Mouse (Mus musculus): ENCODE data around the gene Stx1a. TPM values are rescaled to one million over a fixed set of nuclear protein-coding genes. Genes with fewer than 3 reads are reported as not detected.
"Not testable (repeated sequence)": the region's sequence is repeated elsewhere in the genome, so short reads cannot be mapped to it uniquely, and the experiment has no call there.

Stx1a gene
- polyA plus RNA-seq, 1 experiment from 2014 or later, result 13.5 TPM

GRCm38 (mm10) chr5:135048539-135048938 lies 25.3 kb downstream of the Stx1a start:
- ATAC-seq (ENCODE audit: low FRiP score, low TSS enrichment), result no peak
- H3K27me3 ChIP-seq (ENCODE audit: control insufficient read depth, insufficient read depth, low read length), result no peaks in the 10 kb centered on the region
- 90% methylated on average over 5 of the region's 5 CpGs for WGBS
- H3K4me1 ChIP-seq (ENCODE audit: control insufficient read depth, insufficient read depth, low read length), result no peaks in the 10 kb centered on the region
- no peak overlapping the region for H3K9ac ChIP-seq (ENCODE audit: low read depth, low read length)
- peaks cover 42% of the 10 kb centered on the region for H3K36me3 ChIP-seq (ENCODE audit: control insufficient read depth, insufficient read depth, low read length)
- no peaks in the 10 kb centered on the region for H3K9me3 ChIP-seq (ENCODE audit: control insufficient read depth, low read length)
- no peak overlapping the region for H3K27ac ChIP-seq (ENCODE audit: low read depth, low read length)
- H3K4me2 ChIP-seq (replicated peaks; ENCODE audit: low read depth, low read length), result no peak overlapping the region
- no peak overlapping the region for H3K4me3 ChIP-seq (ENCODE audit: low read length)

GRCm38 (mm10) chr5:135049268-135049667 lies 26.0 kb downstream of the Stx1a start:
- H3K9me3 ChIP-seq (ENCODE audit: control insufficient read depth, low read length); H3K27me3 ChIP-seq (ENCODE audit: control insufficient read depth, insufficient read depth, low read length); H3K4me3 ChIP-seq (ENCODE audit: low read length); H3K9ac ChIP-seq (ENCODE audit: low read depth, low read length); H3K4me1 ChIP-seq (ENCODE audit: control insufficient read depth, insufficient read depth, low read length); H3K4me2 ChIP-seq (replicated peaks; ENCODE audit: low read depth, low read length); ATAC-seq (ENCODE audit: low FRiP score, low TSS enrichment); H3K27ac ChIP-seq (ENCODE audit: low read depth, low read length): not testable (repeated sequence)
- H3K36me3 ChIP-seq (ENCODE audit: control insufficient read depth, insufficient read depth, low read length), result peaks cover 50% of the 10 kb centered on the region
- WGBS, result 82% methylated on average over 6 of the region's 6 CpGs

GRCm38 (mm10) chr5:135053356-135053755 lies 30.1 kb downstream of the Stx1a start:
- no peak overlapping the region for H3K27ac ChIP-seq (ENCODE audit: low read depth, low read length)
- H3K36me3 ChIP-seq (ENCODE audit: control insufficient read depth, insufficient read depth, low read length), result peaks cover 63% of the 10 kb centered on the region
- no peak overlapping the region for H3K9ac ChIP-seq (ENCODE audit: low read depth, low read length)
- no peak for ATAC-seq (ENCODE audit: low FRiP score, low TSS enrichment)
- no peak overlapping the region for H3K4me3 ChIP-seq (ENCODE audit: low read length)
- H3K27me3 ChIP-seq (ENCODE audit: control insufficient read depth, insufficient read depth, low read length), result no peaks in the 10 kb centered on the region
- 97% methylated on average over 12 of the region's 12 CpGs for WGBS
- H3K4me2 ChIP-seq (replicated peaks; ENCODE audit: low read depth, low read length), result no peak overlapping the region
- H3K9me3 ChIP-seq (ENCODE audit: control insufficient read depth, low read length), result no peaks in the 10 kb centered on the region
- no peaks in the 10 kb centered on the region for H3K4me1 ChIP-seq (ENCODE audit: control insufficient read depth, insufficient read depth, low read length)

- peak; percentile 97 for ATAC-seq (ENCODE audit: low FRiP score, low TSS enrichment)
- Histone ChIP-seq H3K9me3 (ENCODE audit: control insufficient read depth, low read length) (no peaks in the 10 kb centered on the region), H3K4me3 (ENCODE audit: low read length) (peak within 1 kb of the TSS; percentile 90), H3K27ac (ENCODE audit: low read depth, low read length) (no peak within 1 kb of the TSS), H3K9ac (ENCODE audit: low read depth, low read length) (peak within 1 kb of the TSS; percentile 89), H3K27me3 (ENCODE audit: control insufficient read depth, insufficient read depth, low read length) (no peaks in the 10 kb centered on the region), H3K4me1 (ENCODE audit: control insufficient read depth, insufficient read depth, low read length) (peaks cover 11% of the 10 kb centered on the region), H3K36me3 (ENCODE audit: control insufficient read depth, insufficient read depth, low read length) (peaks cover 33% of the 10 kb centered on the region), H3K4me2 (replicated peaks; ENCODE audit: low read depth, low read length) (peak within 1 kb of the TSS; percentile 93)
- WGBS, result under 1% methylated on average over 52 of the region's 52 CpGs
Measured at GRCm38 (mm10) chr5:135063629-135064381, 40.5 kb downstream of the Stx1a start, which contains the start of gene Dnajc30. TSS of gene Dnajc30 (plus strand) at chr5:135064202.

DNA sequence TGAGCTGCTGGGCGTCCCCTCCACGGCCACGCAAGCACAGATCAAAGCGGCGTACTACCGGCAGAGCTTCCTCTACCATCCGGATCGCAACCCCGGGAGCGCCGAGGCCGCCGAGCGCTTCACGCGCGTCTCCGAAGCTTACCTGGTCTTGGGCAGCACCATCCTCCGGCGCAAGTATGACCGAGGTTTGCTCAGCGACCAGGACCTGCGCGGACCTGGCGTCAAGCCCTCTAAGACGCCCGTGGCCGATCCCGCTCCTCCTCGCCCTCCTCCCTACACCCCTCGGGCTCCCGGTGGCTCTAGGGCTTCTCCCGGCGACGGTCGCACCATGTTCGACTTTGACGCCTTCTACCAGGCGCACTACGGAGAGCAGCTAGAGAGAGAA lies 41.1 kb downstream of the Stx1a start:
- Histone ChIP-seq H3K27me3 (ENCODE audit: control insufficient read depth, insufficient read depth, low read length) (no peaks in the 10 kb centered on the region), H3K9me3 (ENCODE audit: control insufficient read depth, low read length) (no peaks in the 10 kb centered on the region), H3K4me1 (ENCODE audit: control insufficient read depth, insufficient read depth, low read length) (peaks cover 11% of the 10 kb centered on the region), H3K9ac (ENCODE audit: low read depth, low read length) (peak overlapping the region; percentile 89), H3K27ac (ENCODE audit: low read depth, low read length) (no peak overlapping the region), H3K4me2 (replicated peaks; ENCODE audit: low read depth, low read length) (peak overlapping the region; percentile 93), H3K36me3 (ENCODE audit: control insufficient read depth, insufficient read depth, low read length) (peaks cover 27% of the 10 kb centered on the region), H3K4me3 (ENCODE audit: low read length) (peak overlapping the region; percentile 90)
- under 1% methylated on average over 40 of the region's 40 CpGs for WGBS
- peak; percentile 46 for ATAC-seq (ENCODE audit: low FRiP score, low TSS enrichment)

- ATAC-seq (ENCODE audit: low FRiP score, low TSS enrichment); H3K27ac ChIP-seq (ENCODE audit: low read depth, low read length); H3K27me3 ChIP-seq (ENCODE audit: control insufficient read depth, insufficient read depth, low read length); H3K9me3 ChIP-seq (ENCODE audit: control insufficient read depth, low read length): not testable (repeated sequence)
- Histone ChIP-seq H3K4me2 (replicated peaks; ENCODE audit: low read depth, low read length) (peak within 1 kb of the TSS; percentile 93), H3K4me3 (ENCODE audit: low read length) (peak within 1 kb of the TSS; percentile 90), H3K4me1 (ENCODE audit: control insufficient read depth, insufficient read depth, low read length) (peaks cover 11% of the 10 kb centered on the region), H3K36me3 (ENCODE audit: control insufficient read depth, insufficient read depth, low read length) (peaks cover 21% of the 10 kb centered on the region), H3K9ac (ENCODE audit: low read depth, low read length) (peak within 1 kb of the TSS; percentile 89)
- WGBS, result 74% methylated on average over 9 of the region's 9 CpGs
Measured at GRCm38 (mm10) chr5:135064909-135065446, 41.7 kb downstream of the Stx1a start, which contains the start of gene Bud23. TSS of gene Bud23 (minus strand) at chr5:135064959.

GRCm38 (mm10) chr5:135066008-135066407 lies 42.7 kb downstream of the Stx1a start:
- Histone ChIP-seq H3K9ac (ENCODE audit: low read depth, low read length) (no peak overlapping the region), H3K36me3 (ENCODE audit: control insufficient read depth, insufficient read depth, low read length) (peaks cover 11% of the 10 kb centered on the region), H3K4me2 (replicated peaks; ENCODE audit: low read depth, low read length) (no peak overlapping the region), H3K27ac (ENCODE audit: low read depth, low read length) (no peak overlapping the region), H3K4me1 (ENCODE audit: control insufficient read depth, insufficient read depth, low read length) (peaks cover 11% of the 10 kb centered on the region), H3K9me3 (ENCODE audit: control insufficient read depth, low read length) (no peaks in the 10 kb centered on the region), H3K4me3 (ENCODE audit: low read length) (no peak overlapping the region), H3K27me3 (ENCODE audit: control insufficient read depth, insufficient read depth, low read length) (no peaks in the 10 kb centered on the region)
- 92% methylated on average over 3 of the region's 3 CpGs for WGBS
- ATAC-seq (ENCODE audit: low FRiP score, low TSS enrichment), result no peak

DNA sequence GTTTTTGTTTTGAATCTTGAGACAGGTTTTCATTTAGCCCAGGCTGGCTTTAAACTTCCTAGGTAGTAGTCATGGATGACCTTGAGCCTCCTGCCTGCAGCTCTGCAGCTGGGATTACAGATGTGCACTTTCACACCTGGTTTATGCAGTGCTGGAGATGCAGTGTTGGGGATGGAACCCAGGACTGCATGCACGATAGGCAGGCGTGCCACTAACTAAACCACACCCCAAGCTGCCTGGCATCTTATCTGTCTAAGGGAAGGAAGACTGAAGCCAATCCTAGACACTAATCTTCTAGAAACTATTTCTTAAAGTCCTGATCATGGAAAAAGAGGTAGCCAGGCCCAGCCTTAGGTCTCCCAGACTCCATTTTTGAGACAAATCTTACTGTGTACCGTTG lies 47.2 kb downstream of the Stx1a start:
- no peak for ATAC-seq (ENCODE audit: low FRiP score, low TSS enrichment)
- no peak overlapping the region for H3K9ac ChIP-seq (ENCODE audit: low read depth, low read length)
- no peak overlapping the region for H3K27ac ChIP-seq (ENCODE audit: low read depth, low read length)
- WGBS, result 88% methylated on average over 3 of the region's 3 CpGs
- H3K9me3 ChIP-seq (ENCODE audit: control insufficient read depth, low read length), result no peaks in the 10 kb centered on the region
- no peak overlapping the region for H3K4me3 ChIP-seq (ENCODE audit: low read length)
- H3K27me3 ChIP-seq (ENCODE audit: control insufficient read depth, insufficient read depth, low read length), result no peaks in the 10 kb centered on the region
- H3K4me2 ChIP-seq (replicated peaks; ENCODE audit: low read depth, low read length), result no peak overlapping the region
- H3K4me1 ChIP-seq (ENCODE audit: control insufficient read depth, insufficient read depth, low read length), result peaks cover 13% of the 10 kb centered on the region
- peaks cover 13% of the 10 kb centered on the region; the same call in 1 of the 2 replicates for H3K36me3 ChIP-seq (ENCODE audit: control insufficient read depth, insufficient read depth, low read length)

- ATAC-seq (ENCODE audit: low FRiP score, low TSS enrichment), result no peak
- H3K27me3 ChIP-seq (ENCODE audit: control insufficient read depth, insufficient read depth, low read length), result no peaks in the 10 kb centered on the region
- H3K4me1 ChIP-seq (ENCODE audit: control insufficient read depth, insufficient read depth, low read length), result peaks cover 10% of the 10 kb centered on the region
- no peaks in the 10 kb centered on the region for H3K9me3 ChIP-seq (ENCODE audit: control insufficient read depth, low read length)
- H3K4me3 ChIP-seq (ENCODE audit: low read length), result no peak overlapping the region
- H3K27ac ChIP-seq (ENCODE audit: low read depth, low read length), result no peak overlapping the region
- H3K9ac ChIP-seq (ENCODE audit: low read depth, low read length), result no peak overlapping the region
- H3K36me3 ChIP-seq (ENCODE audit: control insufficient read depth, insufficient read depth, low read length), result peaks cover 7% of the 10 kb centered on the region; the same call in 1 of the 2 replicates
- H3K4me2 ChIP-seq (replicated peaks; ENCODE audit: low read depth, low read length), result no peak overlapping the region
- 88% methylated on average over 2 of the region's 2 CpGs for WGBS
Measured at GRCm38 (mm10) chr5:135072061-135072460, 48.8 kb downstream of the Stx1a start.
